Mouse (Mus musculus) brain, embryonic 14.5 days (tissue): ENCODE measurements at regions not wholly inside any gene's neighbourhood (a gene's known extent, or its start where the extent isn't known, plus 50 kb on each side); places are given as distances from the start of the nearest gene placed in this dataset.
A peak's percentile ranks its signal among the peaks of the same experiment; 100 is the strongest.

Source experiments
- DNase-seq: peaks from one replicate; pipeline ENCODE4 v3.0.0-alpha.2; 2011; ENCODE audit warnings: low read depth
- CTCF ChIP-seq: fragments of 200-500 bp; IDR thresholded peaks from 2 replicates; pipeline ENCODE4 v1.5.1; 2012; ENCODE audit warnings: inconsistent platforms, mild to moderate bottlenecking, moderate library complexity, borderline replicate concordance; ENCODE audit not compliant: insufficient read depth, insufficient read length; ENCODE audit errors: extremely low read depth
- POLR2A ChIP-seq: fragments of 200-500 bp; IDR thresholded peaks from 2 replicates; pipeline ENCODE4 v1.6.1; 2012; ENCODE audit warnings: mild to moderate bottlenecking, inconsistent platforms, borderline replicate concordance; ENCODE audit not compliant: poor library complexity, insufficient read depth, insufficient read length, severe bottlenecking; ENCODE audit errors: extremely low read depth

- DNase-seq, result no peak
- TF ChIP-seq POLR2A (no peak), CTCF (no peak)
These were observed 77.7 kb downstream of the Gm826 start for GRCm38 (mm10) chr2:160256251-160256650.

GRCm38 (mm10) chr2:160250228-160250627 is 83.7 kb downstream of the Gm826 start:
- no peak for TF ChIP-seq POLR2A
- no peak for TF ChIP-seq CTCF
- DNase-seq, result no peak

- DNase-seq, result peak; percentile 86
- TF ChIP-seq POLR2A, result no peak
- no peak for TF ChIP-seq CTCF
These were observed 84.6 kb downstream of the Gm826 start for GRCm38 (mm10) chr2:160249104-160250093.

GRCm38 (mm10) chr2:160247286-160247685 is 86.7 kb downstream of the Gm826 start:
- DNase-seq, result no peak
- TF ChIP-seq CTCF, result no peak
- no peak for TF ChIP-seq POLR2A

- DNase-seq, result no peak
- TF ChIP-seq CTCF (no peak), POLR2A (no peak)
These were observed 87.6 kb downstream of the Gm826 start for GRCm38 (mm10) chr2:160246356-160246755.

GRCm38 (mm10) chr2:160244866-160245265 is 89.1 kb downstream of the Gm826 start:
- peak; percentile 39 for DNase-seq
- TF ChIP-seq POLR2A (no peak), CTCF (no peak)

GRCm38 (mm10) chr2:160240531-160241379 is 93.2 kb downstream of the Gm826 start:
- TF ChIP-seq CTCF (no peak), POLR2A (no peak)
- no peak for DNase-seq

GRCm38 (mm10) chr2:160237436-160238104 is 96.4 kb downstream of the Gm826 start:
- no peak for DNase-seq

GRCm38 (mm10) chr2:160236806-160237205 is 97.2 kb downstream of the Gm826 start:
- TF ChIP-seq CTCF (no peak), POLR2A (no peak)
- no peak for DNase-seq

More at GRCm38 (mm10) chr2:160237436-160238104, 96.4 kb downstream of the Gm826 start:
- no peak for TF ChIP-seq POLR2A
- no peak for TF ChIP-seq CTCF

- no peak for DNase-seq
- no peak for TF ChIP-seq CTCF
- no peak for TF ChIP-seq POLR2A
These were observed 103.2 kb downstream of the Gm826 start for GRCm38 (mm10) chr2:160230786-160231185.

GRCm38 (mm10) chr2:160228331-160229035 is 105.5 kb downstream of the Gm826 start:
- no peak for DNase-seq
- TF ChIP-seq CTCF (no peak), POLR2A (no peak)

- no peak for DNase-seq
- TF ChIP-seq POLR2A, result no peak
- no peak for TF ChIP-seq CTCF
These were observed 108.5 kb downstream of the Gm826 start for GRCm38 (mm10) chr2:160225450-160225849.

- TF ChIP-seq POLR2A (no peak), CTCF (no peak)
- DNase-seq, result no peak
These were observed 110.6 kb downstream of the Gm826 start for GRCm38 (mm10) chr2:160223366-160223765.

GRCm38 (mm10) chr2:160221772-160222171 is 112.2 kb downstream of the Gm826 start:
- DNase-seq, result no peak
- TF ChIP-seq POLR2A (no peak), CTCF (no peak)
